Mouse (Mus musculus) testis, adult 2 months (tissue): ENCODE measurements around the gene Nrros. TPM values are rescaled to one million over a fixed set of nuclear protein-coding genes. Genes with fewer than 3 reads are reported as not detected.
A peak's percentile ranks its signal among the peaks of the same experiment; 100 is the strongest.

Experiments
- H3K27ac ChIP-seq: fragments of 200-500 bp; 2 replicates; pipeline ENCODE4 v1.5.1; 2012; ENCODE audit warnings: low read depth, low read length; ENCODE audit not compliant: control insufficient read depth, insufficient read depth
- H3K27me3 ChIP-seq: fragments of 200-500 bp; 2 replicates; pipeline ENCODE4 v1.6.1; 2012; ENCODE audit warnings: mild to moderate bottlenecking, low read length, moderate library complexity; ENCODE audit not compliant: control insufficient read depth, insufficient read depth
- H3K36me3 ChIP-seq: fragments of 200-500 bp; 2 replicates; pipeline ENCODE4 v1.6.1; 2012; ENCODE audit warnings: mild to moderate bottlenecking, low read length; ENCODE audit not compliant: control insufficient read depth, insufficient read depth
- H3K4me1 ChIP-seq: fragments of 200-500 bp; 2 replicates; pipeline ENCODE4 v1.6.1; 2012; ENCODE audit warnings: low read length; ENCODE audit not compliant: control insufficient read depth, insufficient read depth
- H3K4me3 ChIP-seq: fragments of 200-500 bp; 2 replicates; pipeline ENCODE4 v1.5.1; 2012; ENCODE audit warnings: low read depth, mild to moderate bottlenecking, low read length, moderate library complexity, mixed read lengths; ENCODE audit not compliant: control insufficient read depth
- CTCF ChIP-seq: fragments of 200-500 bp; IDR thresholded peaks from 2 replicates; pipeline ENCODE4 v1.5.1; 2012; ENCODE audit warnings: low read depth, mild to moderate bottlenecking, inconsistent platforms, low read length, moderate library complexity; ENCODE audit not compliant: control insufficient read depth, insufficient read depth, insufficient replicate concordance
- POLR2A ChIP-seq: fragments of 200-500 bp; IDR thresholded peaks from 2 replicates; pipeline ENCODE4 v1.6.1; 2012; ENCODE audit warnings: low read depth, mild to moderate bottlenecking, inconsistent platforms, low read length, moderate library complexity; ENCODE audit not compliant: control insufficient read depth
- polyA plus RNA-seq: library from polyadenylated mRNA; depleted of rRNA; stranded (reverse); fragments of >200 nt; gene quantifications from 2 replicates; pipeline ENCODE4 v1.2.3, GENCODE M21; 2012

Gene Nrros
- polyA plus RNA-seq, 1 experiment, result 4.1 TPM

- H3K27me3 ChIP-seq, result no peaks in the 10 kb centered on the region
- H3K4me3 ChIP-seq, result no peak overlapping the region
- TF ChIP-seq POLR2A (no peak), CTCF (no peak)
- no peaks in the 10 kb centered on the region for H3K4me1 ChIP-seq
- H3K27ac ChIP-seq, result no peak overlapping the region
- no peaks in the 10 kb centered on the region for H3K36me3 ChIP-seq
Observed at GRCm38 (mm10) chr16:32157369-32157768, 8.0 kb downstream of the Nrros start.

- Histone ChIP-seq H3K36me3 (no peaks in the 10 kb centered on the region), H3K4me1 (no peaks in the 10 kb centered on the region), H3K27ac (no peak overlapping the region), H3K4me3 (no peak overlapping the region), H3K27me3 (no peaks in the 10 kb centered on the region)
- TF ChIP-seq CTCF (no peak), POLR2A (no peak)
Observed at GRCm38 (mm10) chr16:32156719-32157118, 8.7 kb downstream of the Nrros start.

GRCm38 (mm10) chr16:32154437-32154836 is 11.0 kb downstream of the Nrros start:
- Histone ChIP-seq H3K4me3 (no peak overlapping the region), H3K36me3 (no peaks in the 10 kb centered on the region), H3K27me3 (no peaks in the 10 kb centered on the region), H3K4me1 (no peaks in the 10 kb centered on the region), H3K27ac (no peak overlapping the region)
- TF ChIP-seq POLR2A (no peak), CTCF (no peak)

DNA sequence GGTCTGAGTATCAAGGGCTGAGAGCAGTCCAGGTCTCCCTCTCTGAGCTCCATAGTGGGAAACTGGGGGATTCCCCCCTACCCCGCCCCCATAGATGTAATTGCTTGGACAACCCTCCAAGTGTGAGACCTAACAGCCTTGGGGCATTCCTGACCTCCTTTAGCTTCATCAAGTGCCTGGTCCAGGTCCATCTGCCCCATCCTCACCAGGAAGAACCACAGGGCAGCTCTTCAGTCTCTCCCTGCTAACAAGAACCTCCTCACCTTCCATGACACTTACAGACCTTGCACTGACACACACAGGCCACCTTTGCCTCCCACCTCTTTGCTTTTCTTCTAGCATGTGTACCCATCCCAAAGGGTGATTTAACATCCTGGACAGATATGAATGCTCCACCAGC is 11.4 kb downstream of the Nrros start:
- H3K27me3 ChIP-seq, result no peaks in the 10 kb centered on the region
- no peak overlapping the region for H3K27ac ChIP-seq
- H3K36me3 ChIP-seq, result no peaks in the 10 kb centered on the region
- no peak overlapping the region for H3K4me3 ChIP-seq
- H3K4me1 ChIP-seq, result no peaks in the 10 kb centered on the region
- TF ChIP-seq POLR2A, result no peak

- Histone ChIP-seq H3K27ac (no peak overlapping the region), H3K27me3 (no peaks in the 10 kb centered on the region), H3K4me3 (no peak overlapping the region), H3K36me3 (no peaks in the 10 kb centered on the region), H3K4me1 (peaks cover 18% of the 10 kb centered on the region)
- TF ChIP-seq CTCF (no peak), POLR2A (no peak)
Observed at GRCm38 (mm10) chr16:32147589-32148207, 17.7 kb downstream of the Nrros start.

DNA sequence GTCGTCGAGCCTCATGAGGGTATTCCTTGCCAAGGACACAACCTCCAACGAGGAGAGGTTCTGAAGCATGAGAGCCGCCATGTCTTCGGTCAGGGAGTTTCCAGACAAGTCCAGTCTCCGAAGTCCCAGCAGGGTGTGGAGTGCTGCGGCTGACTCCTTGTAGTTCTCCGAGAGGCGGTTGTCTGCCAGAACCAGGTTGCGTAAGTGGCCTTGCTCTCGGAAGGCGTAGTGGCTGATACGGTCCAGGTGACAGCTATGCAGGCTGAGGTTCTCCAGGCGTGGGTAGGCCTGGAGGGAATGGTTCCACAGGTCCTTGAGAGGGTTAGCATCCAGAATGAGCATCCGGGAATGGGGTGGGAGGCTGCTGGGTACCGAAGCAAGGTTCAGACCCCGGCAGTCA is 20.8 kb downstream of the Nrros start:
- TF ChIP-seq CTCF (no peak), POLR2A (no peak)
- Histone ChIP-seq H3K27ac (no peak overlapping the region), H3K4me1 (peaks cover 18% of the 10 kb centered on the region), H3K36me3 (no peaks in the 10 kb centered on the region), H3K27me3 (no peaks in the 10 kb centered on the region), H3K4me3 (peak overlapping the region; percentile 72)

- no peak for TF ChIP-seq POLR2A
- no peak for TF ChIP-seq CTCF
- no peak overlapping the region for H3K27ac ChIP-seq
- H3K4me3 ChIP-seq, result peak overlapping the region; percentile 72
- H3K4me1 ChIP-seq, result peaks cover 18% of the 10 kb centered on the region
- H3K36me3 ChIP-seq, result no peaks in the 10 kb centered on the region
- H3K27me3 ChIP-seq, result no peaks in the 10 kb centered on the region
Observed at GRCm38 (mm10) chr16:32143766-32144165, 21.6 kb downstream of the Nrros start.

DNA sequence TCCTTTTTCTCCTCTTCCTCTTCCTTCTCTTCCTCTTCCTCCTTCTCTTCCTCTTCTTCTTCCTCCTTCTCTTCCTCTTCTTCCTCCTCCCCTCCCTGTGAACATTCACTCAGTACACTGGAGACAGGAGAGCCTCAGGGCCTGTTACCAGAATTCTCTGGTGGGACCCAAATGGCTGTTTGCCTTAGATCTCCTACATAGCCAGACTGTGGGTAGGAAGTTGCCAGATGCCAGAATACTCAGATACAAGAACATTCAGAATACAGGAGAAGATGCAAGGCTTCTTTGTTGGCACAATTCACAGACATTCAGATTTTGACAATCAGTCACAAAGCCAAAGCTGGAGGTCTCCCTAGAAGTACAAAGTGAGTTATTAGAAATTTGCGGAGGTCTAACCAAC is 26.4 kb downstream of the Nrros start:
- H3K4me1 ChIP-seq, result peaks cover 10% of the 10 kb centered on the region
- no peaks in the 10 kb centered on the region for H3K36me3 ChIP-seq
- no peak overlapping the region for H3K4me3 ChIP-seq
- no peaks in the 10 kb centered on the region for H3K27me3 ChIP-seq
- TF ChIP-seq POLR2A (no peak), CTCF (no peak)
- H3K27ac ChIP-seq, result no peak overlapping the region
